Mouse (Mus musculus): ENCODE data around the gene Tardbp. TPM values are rescaled to one million over a fixed set of nuclear protein-coding genes. Genes with fewer than 3 reads are reported as not detected.
A peak's percentile ranks its signal among the peaks of the same experiment; 100 is the strongest.

Gene Tardbp
- polyA plus RNA-seq, 1 experiment from 2014 or later = 301 TPM

DNA sequence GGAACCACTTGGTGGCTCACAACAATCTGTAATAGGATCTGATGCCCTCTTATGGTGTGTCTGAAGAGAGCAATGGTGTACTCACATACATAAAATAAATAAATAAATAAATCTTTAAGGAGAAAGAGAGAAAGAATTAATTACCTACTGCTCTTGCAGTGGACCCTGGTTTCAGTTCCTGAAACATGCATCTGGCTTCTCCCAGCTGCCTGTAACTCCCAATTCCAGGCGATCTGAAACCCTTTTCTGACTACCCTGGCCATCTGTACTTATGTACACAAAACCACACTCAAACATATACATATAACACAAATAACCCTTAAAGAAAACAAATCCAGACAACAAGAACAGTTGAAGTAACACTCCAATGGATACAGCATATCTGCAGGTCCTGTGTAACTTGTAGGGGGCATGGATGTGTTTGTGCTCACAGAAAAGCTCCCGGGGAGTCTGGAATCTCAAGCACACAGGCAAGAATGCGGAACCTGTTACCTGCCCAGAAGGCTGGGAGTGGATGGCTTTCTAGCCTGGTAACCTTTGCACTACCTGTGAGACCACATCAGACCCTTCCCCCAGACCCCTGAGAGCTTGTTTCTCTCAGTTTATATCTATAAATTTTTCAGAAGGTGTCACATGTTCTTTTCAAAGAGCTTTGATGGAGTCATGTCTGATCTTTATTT lies 5.3 kb upstream of the Tardbp start:
- Histone ChIP-seq H3K9me3 (no peaks in the 10 kb centered on the region), H3K4me3 (no peak overlapping the region), H3K36me3 (no peaks in the 10 kb centered on the region), H3K4me1 (peaks cover 3% of the 10 kb centered on the region; the same call in 1 of the 2 replicates), H3K27me3 (ENCODE audit: insufficient read depth, poor library complexity, severe bottlenecking) (no peaks in the 10 kb centered on the region), H3K27ac (no peak overlapping the region)
- WGBS = 63% methylated on average over 3 of the region's 3 CpGs
- no peak for DNase-seq (ENCODE audit: low spot score)

DNA sequence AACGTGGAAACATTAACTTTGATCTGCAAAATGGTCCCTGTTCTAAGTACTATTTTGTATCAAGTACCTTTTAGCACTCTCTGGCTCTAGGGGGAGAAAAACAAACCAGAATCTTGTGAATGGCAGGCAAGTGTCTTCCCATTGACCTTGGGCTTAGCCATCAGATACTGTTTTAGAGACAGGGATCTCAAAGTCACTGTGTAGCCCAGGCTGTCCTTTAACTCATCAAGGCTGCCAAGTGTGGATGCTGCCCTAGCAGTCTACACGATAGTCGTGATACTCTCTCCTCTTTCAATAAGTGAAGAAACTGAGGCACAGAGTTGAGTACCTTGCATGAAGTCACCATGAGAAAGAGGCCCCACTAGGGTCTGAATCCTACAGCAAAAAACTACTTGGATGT lies 427 bp upstream of the Tardbp start:
- DNase-seq (ENCODE audit: low spot score) = no peak
- H3K4me1 ChIP-seq = peaks cover 16% of the 10 kb centered on the region
- H3K4me3 ChIP-seq = peak overlapping the region; percentile 94
- H3K9me3 ChIP-seq = no peaks in the 10 kb centered on the region
- peak overlapping the region; percentile 100 for H3K27ac ChIP-seq
- H3K36me3 ChIP-seq = peaks cover 29% of the 10 kb centered on the region
- no peaks in the 10 kb centered on the region for H3K27me3 ChIP-seq (ENCODE audit: insufficient read depth, poor library complexity, severe bottlenecking)
- 58% methylated on average over 3 of the region's 3 CpGs for WGBS

DNA sequence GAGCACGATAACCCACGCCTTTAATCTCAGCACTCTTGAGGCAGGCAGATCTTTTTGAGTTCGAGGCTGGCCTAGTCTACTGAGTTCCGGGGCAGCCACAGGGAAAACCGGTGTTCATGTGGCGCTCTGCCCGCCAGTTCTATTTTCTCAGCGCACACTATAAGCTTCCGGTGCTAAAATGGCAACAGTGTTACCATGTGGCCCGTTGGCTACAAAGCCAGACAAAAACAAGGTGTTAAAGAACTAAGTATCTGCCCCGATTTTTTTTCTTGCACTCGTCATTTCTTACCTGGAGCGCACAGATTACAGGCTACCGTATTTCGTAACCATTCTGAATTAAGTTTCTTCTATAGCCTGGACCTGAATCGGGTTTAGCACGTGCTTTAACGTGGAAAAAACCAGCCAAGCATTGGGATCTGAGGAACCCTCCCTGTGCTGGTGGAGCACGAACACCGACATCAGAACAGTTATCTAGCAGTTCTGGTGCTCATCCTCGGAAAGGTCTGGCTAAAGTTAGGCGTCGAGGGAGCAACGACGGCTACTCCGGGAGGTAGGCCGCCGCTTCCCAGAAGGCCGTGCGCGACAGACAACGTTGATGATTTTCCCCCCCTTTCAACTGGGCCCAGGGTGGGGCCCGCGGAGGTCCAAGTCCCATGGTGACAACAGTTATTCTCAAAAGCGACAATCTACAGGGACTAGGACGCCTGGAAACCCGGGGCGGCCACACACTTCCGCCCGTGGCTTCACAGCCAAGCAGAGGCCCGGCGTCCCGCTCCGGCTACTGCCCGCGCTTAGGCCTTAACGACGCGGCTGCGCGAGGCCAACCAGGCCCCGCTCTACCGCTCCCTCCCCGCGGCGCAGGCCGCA lies 830 bp downstream of the Tardbp start:
- no peaks in the 10 kb centered on the region for H3K9me3 ChIP-seq
- no peak for DNase-seq (ENCODE audit: low spot score)
- under 1% methylated on average over 57 of the region's 57 CpGs for WGBS
- peak overlapping the region; percentile 100 for H3K27ac ChIP-seq
- peak overlapping the region; percentile 94 for H3K4me3 ChIP-seq
- no peaks in the 10 kb centered on the region for H3K27me3 ChIP-seq (ENCODE audit: insufficient read depth, poor library complexity, severe bottlenecking)
- peaks cover 42% of the 10 kb centered on the region for H3K36me3 ChIP-seq
- H3K4me1 ChIP-seq = peaks cover 16% of the 10 kb centered on the region

DNA sequence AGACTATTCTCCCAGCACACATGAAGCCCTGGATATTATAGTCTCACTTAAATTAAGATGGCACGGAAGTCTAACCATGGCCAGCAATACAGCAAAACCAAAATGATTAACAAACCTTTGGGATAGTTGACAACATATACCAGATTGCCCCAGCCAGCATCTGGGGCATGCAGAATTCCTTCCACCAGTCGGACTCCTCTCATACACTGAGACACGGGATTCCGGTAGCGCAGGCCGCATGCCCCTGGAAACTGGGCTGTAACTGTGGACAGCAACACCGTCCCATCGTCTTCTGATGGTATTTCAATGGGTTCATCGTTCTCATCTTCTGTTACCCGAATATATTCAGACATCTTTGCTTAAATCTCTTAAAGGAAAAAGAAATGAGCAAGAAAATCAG lies 1.8 kb downstream of the Tardbp start:
- DNase-seq (ENCODE audit: low spot score) = no peak
- H3K4me1 ChIP-seq = peaks cover 16% of the 10 kb centered on the region
- H3K27me3 ChIP-seq (ENCODE audit: insufficient read depth, poor library complexity, severe bottlenecking) = no peaks in the 10 kb centered on the region
- H3K9me3 ChIP-seq = no peaks in the 10 kb centered on the region
- H3K36me3 ChIP-seq = peaks cover 52% of the 10 kb centered on the region
- no peak overlapping the region for H3K27ac ChIP-seq
- H3K4me3 ChIP-seq = peak overlapping the region; percentile 94
- WGBS = 84% methylated on average over 10 of the region's 10 CpGs

DNA sequence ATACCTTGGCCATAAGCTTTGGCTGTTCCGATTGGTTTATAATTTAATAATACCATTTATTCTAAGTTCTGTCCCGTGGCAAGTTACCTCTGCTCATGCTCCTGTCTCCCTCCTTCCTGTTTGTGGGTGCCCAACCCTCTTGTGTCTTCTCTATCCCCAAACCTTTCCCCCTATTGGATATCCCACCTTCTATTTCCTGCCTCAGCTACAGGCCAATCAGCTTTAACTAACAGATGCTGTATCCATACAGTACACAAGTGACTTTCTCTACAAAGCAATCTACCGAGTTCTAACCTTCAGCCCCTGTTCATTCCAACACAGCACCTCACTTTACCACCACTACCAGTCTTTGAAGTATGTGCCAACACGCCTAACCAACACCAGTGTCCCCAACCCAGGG lies 3.2 kb downstream of the Tardbp start:
- 84% methylated on average over 4 of the region's 4 CpGs for WGBS
- Histone ChIP-seq H3K36me3 (peaks cover 66% of the 10 kb centered on the region), H3K27ac (no peak overlapping the region)

DNA sequence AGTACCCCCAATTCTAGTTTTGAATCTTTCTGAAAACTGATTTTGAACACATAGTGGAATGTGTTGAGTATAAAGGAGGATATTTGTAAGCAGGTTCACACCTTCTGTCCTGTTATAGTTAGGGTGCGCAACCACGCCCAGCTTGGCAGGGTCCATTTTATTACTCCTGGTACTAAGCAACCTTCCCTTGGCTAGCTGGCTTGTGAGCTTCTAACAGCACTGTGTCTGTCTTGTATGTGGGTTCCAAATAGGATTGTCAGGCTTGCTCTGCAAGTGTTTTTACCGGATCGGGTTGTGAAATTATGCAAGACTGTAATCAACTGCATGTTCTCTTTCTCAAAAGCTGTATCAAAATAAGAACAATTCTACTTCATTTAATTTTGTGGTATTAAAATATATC lies 4.3 kb downstream of the Tardbp start:
- H3K4me3 ChIP-seq = no peak overlapping the region
- peaks cover 16% of the 10 kb centered on the region for H3K4me1 ChIP-seq
- 98% methylated on average over 4 of the region's 4 CpGs for WGBS
- no peaks in the 10 kb centered on the region for H3K9me3 ChIP-seq
- H3K36me3 ChIP-seq = peaks cover 77% of the 10 kb centered on the region
- no peaks in the 10 kb centered on the region for H3K27me3 ChIP-seq (ENCODE audit: insufficient read depth, poor library complexity, severe bottlenecking)
- no peak for DNase-seq (ENCODE audit: low spot score)
- no peak overlapping the region for H3K27ac ChIP-seq

More for the DNA sequence above, 3.2 kb downstream of the Tardbp start:
- DNase-seq (ENCODE audit: low spot score) = no peak
- no peak overlapping the region for H3K4me3 ChIP-seq
- H3K4me1 ChIP-seq = peaks cover 16% of the 10 kb centered on the region
- H3K9me3 ChIP-seq = no peaks in the 10 kb centered on the region
- no peaks in the 10 kb centered on the region for H3K27me3 ChIP-seq (ENCODE audit: insufficient read depth, poor library complexity, severe bottlenecking)

DNA sequence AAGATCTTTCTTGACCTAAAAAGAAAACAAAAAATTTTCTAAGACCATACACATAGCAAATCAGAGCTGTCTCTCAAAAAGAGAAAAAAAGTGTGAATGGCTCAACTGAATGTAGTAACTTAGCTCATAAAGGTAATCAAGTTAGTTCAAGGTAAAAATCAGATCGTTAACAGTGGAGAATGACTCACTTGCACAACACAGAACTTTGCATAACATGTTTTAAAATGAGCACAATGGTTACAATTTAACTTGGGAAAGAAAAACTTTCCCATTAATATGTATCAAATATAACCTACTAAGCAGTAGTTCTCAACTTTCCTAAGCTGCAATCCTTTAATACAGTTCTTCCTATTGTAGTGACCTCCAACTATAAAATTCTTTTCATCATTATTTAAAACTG lies 6.1 kb downstream of the Tardbp start:
- 98% methylated on average over 1 of the region's 1 CpGs for whole genome bisulfite sequencing
- Histone ChIP-seq H3K36me3 (peaks cover 94% of the 10 kb centered on the region), H3K27ac (no peak overlapping the region), H3K4me1 (peaks cover 12% of the 10 kb centered on the region), H3K4me3 (no peak overlapping the region), H3K27me3 (ENCODE audit: insufficient read depth, poor library complexity, severe bottlenecking) (no peaks in the 10 kb centered on the region), H3K9me3 (no peaks in the 10 kb centered on the region)
- no peak for DNase-seq (ENCODE audit: low spot score)

DNA sequence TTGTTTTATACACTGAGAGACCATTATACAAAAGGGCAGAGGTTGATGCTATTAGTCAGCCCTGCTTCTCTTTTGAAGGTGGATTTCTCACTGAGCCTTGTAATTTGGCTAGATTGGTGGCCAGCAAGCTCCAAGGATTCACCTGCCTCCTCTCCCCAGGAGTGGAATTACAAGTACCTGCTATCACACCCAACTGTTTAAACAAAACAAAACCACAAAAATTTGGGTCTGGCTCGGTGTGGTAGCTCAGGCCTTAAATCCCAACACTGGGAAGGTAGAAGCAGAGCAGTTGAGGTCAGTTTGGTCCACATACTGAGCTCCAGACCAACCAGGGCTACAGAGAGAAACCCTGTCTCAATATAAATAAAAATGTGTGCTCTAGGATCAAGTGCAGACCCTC lies 7.0 kb downstream of the Tardbp start:
- H3K4me1 ChIP-seq = peaks cover 7% of the 10 kb centered on the region
- no peaks in the 10 kb centered on the region for H3K27me3 ChIP-seq (ENCODE audit: insufficient read depth, poor library complexity, severe bottlenecking)
- DNase-seq (ENCODE audit: low spot score) = no peak
- no peak overlapping the region for H3K27ac ChIP-seq
- no peak overlapping the region for H3K4me3 ChIP-seq
- no peaks in the 10 kb centered on the region for H3K9me3 ChIP-seq
- H3K36me3 ChIP-seq = peaks cover 99% of the 10 kb centered on the region
- 79% methylated on average over 1 of the region's 1 CpGs for WGBS

DNA sequence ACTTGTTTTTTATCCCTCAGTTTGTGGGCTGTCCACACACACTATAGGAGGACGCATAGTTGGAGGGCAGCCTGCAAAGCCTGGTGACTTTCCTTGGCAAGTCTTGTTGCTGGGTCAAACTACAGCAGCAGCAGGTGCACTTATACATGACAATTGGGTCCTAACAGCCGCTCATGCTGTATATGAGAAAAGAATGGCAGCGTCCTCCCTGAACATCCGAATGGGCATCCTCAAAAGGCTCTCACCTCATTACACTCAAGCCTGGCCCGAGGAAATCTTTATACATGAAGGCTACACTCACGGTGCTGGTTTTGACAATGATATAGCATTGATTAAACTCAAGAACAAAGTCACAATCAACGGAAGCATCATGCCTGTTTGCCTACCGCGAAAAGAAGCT lies 13.1 kb downstream of the Tardbp start:
- H3K27ac ChIP-seq = no peak overlapping the region
- DNase-seq (ENCODE audit: low spot score) = peak; percentile 63
- WGBS = 86% methylated on average over 9 of the region's 9 CpGs
- no peaks in the 10 kb centered on the region for H3K9me3 ChIP-seq
- H3K36me3 ChIP-seq = peaks cover 81% of the 10 kb centered on the region
- H3K4me1 ChIP-seq = peaks cover 9% of the 10 kb centered on the region; the same call in 1 of the 2 replicates
- no peak overlapping the region for H3K4me3 ChIP-seq
- no peaks in the 10 kb centered on the region for H3K27me3 ChIP-seq (ENCODE audit: insufficient read depth, poor library complexity, severe bottlenecking)

DNA sequence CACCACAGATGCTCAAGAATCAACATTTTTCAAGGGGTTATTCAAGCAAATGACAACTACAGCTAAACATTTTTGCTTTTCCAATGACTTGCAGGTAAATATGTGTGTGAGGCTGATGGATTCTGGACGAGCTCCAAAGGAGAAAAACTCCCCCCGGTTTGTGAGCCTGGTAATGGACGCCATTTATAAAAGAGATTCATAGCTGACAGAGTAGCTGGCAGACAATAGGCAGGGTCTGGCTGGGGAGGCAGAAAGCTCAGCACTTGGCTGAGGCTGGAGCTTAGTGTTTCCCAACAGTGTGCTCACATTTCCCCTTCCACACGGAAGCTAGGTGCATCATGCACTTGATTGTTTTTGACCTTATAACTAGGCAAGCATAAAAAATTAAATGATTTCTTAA lies 14.3 kb downstream of the Tardbp start:
- no peak overlapping the region for H3K4me3 ChIP-seq
- H3K27me3 ChIP-seq (ENCODE audit: insufficient read depth, poor library complexity, severe bottlenecking) = no peaks in the 10 kb centered on the region
- peaks cover 69% of the 10 kb centered on the region for H3K36me3 ChIP-seq
- DNase-seq (ENCODE audit: low spot score) = peak; percentile 70
- H3K9me3 ChIP-seq = no peaks in the 10 kb centered on the region
- no peak overlapping the region for H3K27ac ChIP-seq
- H3K4me1 ChIP-seq = peaks cover 11% of the 10 kb centered on the region; the same call in 1 of the 2 replicates
- WGBS = 76% methylated on average over 4 of the region's 4 CpGs

DNA sequence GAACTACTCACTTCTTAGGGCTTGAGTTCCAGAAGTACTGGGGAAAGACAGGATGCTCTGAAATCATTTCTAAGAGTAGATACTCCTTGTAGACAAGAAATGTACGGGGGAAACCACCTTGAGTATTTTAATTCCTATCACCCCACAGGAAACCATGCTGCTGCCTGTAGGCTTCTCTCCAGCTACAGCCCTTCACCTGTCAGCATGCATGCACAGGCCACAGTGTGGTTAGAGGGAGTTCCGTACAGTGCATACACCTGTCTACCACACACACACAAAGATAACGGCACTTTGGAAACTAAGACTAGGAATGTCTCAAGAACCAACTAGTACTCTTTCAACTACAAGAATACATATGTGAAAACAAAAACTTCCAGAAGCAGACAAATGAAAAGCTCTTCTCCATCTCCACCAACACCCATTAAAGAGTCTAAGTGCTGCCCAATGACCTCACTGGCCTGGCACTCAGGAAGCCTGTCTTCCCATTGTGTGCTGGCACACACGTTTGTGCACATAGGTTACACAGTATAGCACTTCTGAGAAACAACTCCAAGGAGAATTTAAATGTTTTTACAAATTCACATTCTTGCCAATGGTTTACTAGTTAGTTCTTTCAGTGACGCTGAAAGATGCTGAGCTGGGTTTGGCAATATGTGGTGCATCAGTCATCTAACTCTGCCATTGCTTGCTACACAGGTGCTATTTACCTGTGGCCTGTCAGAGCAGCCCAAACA lies 16.0 kb downstream of the Tardbp start:
- no peak overlapping the region for H3K4me3 ChIP-seq
- peaks cover 11% of the 10 kb centered on the region; the same call in 1 of the 2 replicates for H3K4me1 ChIP-seq
- H3K27ac ChIP-seq = no peak overlapping the region
- peak; percentile 48 for DNase-seq (ENCODE audit: low spot score)
- H3K27me3 ChIP-seq (ENCODE audit: insufficient read depth, poor library complexity, severe bottlenecking) = no peaks in the 10 kb centered on the region
- no peaks in the 10 kb centered on the region for H3K9me3 ChIP-seq
- peaks cover 56% of the 10 kb centered on the region for H3K36me3 ChIP-seq
- 72% methylated on average over 5 of the region's 5 CpGs for WGBS

DNA sequence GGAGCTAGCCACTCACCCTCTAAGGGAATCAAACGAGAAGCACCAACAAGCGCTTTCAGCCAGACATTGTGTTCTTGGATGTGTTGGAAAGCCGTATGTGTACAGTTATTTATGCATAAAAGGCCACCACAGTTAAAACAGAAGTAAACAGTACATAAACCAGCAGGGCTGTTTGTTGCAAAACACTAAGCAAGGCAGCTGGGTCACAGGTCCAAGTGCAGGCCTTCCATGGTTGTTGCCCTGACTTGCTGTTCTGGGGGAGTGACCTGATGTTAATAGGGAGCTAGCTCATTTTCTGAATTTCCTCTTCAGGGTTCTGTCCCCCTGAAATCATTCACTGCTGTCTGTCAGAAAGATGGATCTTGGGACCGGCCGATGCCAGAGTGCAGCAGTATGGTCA lies 17.0 kb downstream of the Tardbp start:
- no peaks in the 10 kb centered on the region for H3K27me3 ChIP-seq (ENCODE audit: insufficient read depth, poor library complexity, severe bottlenecking)
- WGBS = 88% methylated on average over 5 of the region's 5 CpGs
- no peaks in the 10 kb centered on the region for H3K9me3 ChIP-seq
- no peak overlapping the region for H3K4me3 ChIP-seq
- no peak overlapping the region for H3K27ac ChIP-seq
- H3K4me1 ChIP-seq = peaks cover 11% of the 10 kb centered on the region; the same call in 1 of the 2 replicates
- H3K36me3 ChIP-seq = peaks cover 46% of the 10 kb centered on the region
- DNase-seq (ENCODE audit: low spot score) = peak; percentile 62

DNA sequence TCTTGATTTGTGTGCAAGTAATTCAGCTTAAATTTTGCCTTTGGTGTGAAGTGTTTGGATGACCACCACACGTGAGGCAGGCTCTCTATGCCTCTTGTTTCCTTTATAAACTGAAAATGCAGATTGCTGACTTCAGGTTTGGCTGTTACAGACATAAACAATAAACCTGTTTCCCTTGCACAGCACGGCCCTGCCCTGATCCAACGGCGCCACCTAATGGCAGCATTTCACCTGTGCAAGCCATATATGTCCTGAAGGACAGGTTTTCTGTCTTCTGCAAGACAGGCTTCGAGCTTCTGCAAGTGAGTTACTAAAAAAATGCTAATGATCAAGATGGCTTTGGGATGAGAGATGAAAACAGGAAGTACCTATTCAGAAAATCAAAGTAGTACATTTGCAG lies 19.1 kb downstream of the Tardbp start:
- no peaks in the 10 kb centered on the region for H3K9me3 ChIP-seq
- no peak overlapping the region for H3K4me3 ChIP-seq
- H3K36me3 ChIP-seq = peaks cover 28% of the 10 kb centered on the region
- peaks cover 15% of the 10 kb centered on the region; the same call in 1 of the 2 replicates for H3K4me1 ChIP-seq
- WGBS = 26% methylated on average over 5 of the region's 5 CpGs
- DNase-seq (ENCODE audit: low spot score) = peak; percentile 79
- no peaks in the 10 kb centered on the region for H3K27me3 ChIP-seq (ENCODE audit: insufficient read depth, poor library complexity, severe bottlenecking)
- H3K27ac ChIP-seq = no peak overlapping the region
